In genomic region chr12:33235771-33236323, GRCm38 (mm10) we compare ENCODE assay signal across 8 mouse cellular contexts.
DNase-seq lines count a peak whose midpoint lies in the region; ATAC-seq and TF ChIP-seq lines count a peak whose summit lies in the region.

No protein-coding gene starts in this region.

- intact Hi-C loops in gastrocnemius, adult 2 months (cut with DNase I): no loop called here

- H3K4me3 ChIP-seq in kidney, embryonic 15.5 days (replicated peaks): no peak overlapping the region
- peak overlapping the region; percentile 56 for H3K4me3 ChIP-seq in gastrocnemius, adult 2 months
- H3K4me3 ChIP-seq in lung, embryonic 16.5 days (ENCODE audit: low read length): no peak overlapping the region

- WGBS in kidney, embryonic 15.5 days: 48% methylated on average over 13 of the region's 13 CpGs
- 34% methylated on average over 13 of the region's 13 CpGs for WGBS in lung, embryonic 16.5 days

- H3K4me2 ChIP-seq in kidney, embryonic 15.5 days: no peak overlapping the region
- H3K4me2 ChIP-seq in lung, embryonic 16.5 days (ENCODE audit: low read depth, low read length): no peak overlapping the region

- H3K4me1 ChIP-seq in kidney, embryonic 15.5 days: peaks cover 17% of the 10 kb centered on the region
- peaks cover 18% of the 10 kb centered on the region for H3K4me1 ChIP-seq in lung, embryonic 16.5 days (replicated peaks; ENCODE audit: control insufficient read depth, insufficient read depth, low read length)

- no peak for TF ChIP-seq CTCF in gastrocnemius, adult 2 months (IDR thresholded peaks at IDR 0.05)

- H3K27me3 ChIP-seq in kidney, embryonic 15.5 days: no peaks in the 10 kb centered on the region
- H3K27me3 ChIP-seq in lung, embryonic 16.5 days (ENCODE audit: control insufficient read depth, insufficient read depth, low read depth, low read length): no peaks in the 10 kb centered on the region

- no peaks in the 10 kb centered on the region for H3K9me3 ChIP-seq in kidney, embryonic 15.5 days (replicated peaks)
- no peaks in the 10 kb centered on the region for H3K9me3 ChIP-seq in lung, embryonic 16.5 days (ENCODE audit: control insufficient read depth, low read length)

- peak; percentile 73; the same call in 1 of the 2 replicates for ATAC-seq in kidney, embryonic 15.5 days (replicated peaks; ENCODE audit: low FRiP score)
- ATAC-seq in lung, embryonic 16.5 days (ENCODE audit: low read depth): peak; percentile 92
- ATAC-seq in monocyte, adult 5-6 weeks (replicated peaks; ENCODE audit: insufficient number of reproducible peaks, low FRiP score, low TSS enrichment, poor library complexity, severe bottlenecking): no peak

- DNase-seq in kidney, adult 8-10 months: no peak
- DNase-seq in adrenal gland, adult 18-20 months (ENCODE audit: low spot score in 2 of 2): peak; percentile 48 to 49
- peak; percentile 71 for DNase-seq in gastrocnemius, adult 2 months
- no peak for DNase-seq in layer of hippocampus, postnatal 10 days (ENCODE audit: low spot score in 2 of 2)
- no peak for DNase-seq in thymus, postnatal 4 days

- no peaks in the 10 kb centered on the region for H3K36me3 ChIP-seq in kidney, embryonic 15.5 days
- H3K36me3 ChIP-seq in lung, embryonic 16.5 days (ENCODE audit: control insufficient read depth, insufficient read depth, low read length): no peaks in the 10 kb centered on the region

- no peak overlapping the region for H3K9ac ChIP-seq in kidney, embryonic 15.5 days
- no peak overlapping the region for H3K9ac ChIP-seq in lung, embryonic 16.5 days (ENCODE audit: low read length)

- H3K27ac ChIP-seq in kidney, embryonic 15.5 days: no peak overlapping the region
- peak overlapping the region; percentile 75 for H3K27ac ChIP-seq in gastrocnemius, adult 2 months
- no peak overlapping the region; the same call in 1 of the 2 replicates for H3K27ac ChIP-seq in lung, embryonic 16.5 days (ENCODE audit: low read length)

Comparison
In these comparisons a context has a peak if more than half of its experiments do, and no peak if none do; other contexts are left out.
1. DNase-seq: peak in adrenal gland, adult 18-20 months (2 of 2) and gastrocnemius, adult 2 months (single experiment); none in kidney, adult 8-10 months (0 of 2), layer of hippocampus, postnatal 10 days (0 of 2) and thymus, postnatal 4 days (single experiment).